Mouse (Mus musculus) lung, embryonic 16.5 days (tissue): ENCODE results near the gene Hist1h4b. TPM values are rescaled to one million over a fixed set of nuclear protein-coding genes. Genes with fewer than 3 reads are reported as not detected.

ENCODE experiments used
- ATAC-seq: fragments of 200-750 bp; cut with Nextera tagmentation; 2 replicates; pipeline ENCODE4 v1.8.0; 2017; ENCODE audit warnings: low read depth, mild to moderate bottlenecking, moderate library complexity
- H3K27ac ChIP-seq: fragments of 300-500 bp; sonication (generic); 2 replicates; pipeline ENCODE4 v1.5.1; 2014; ENCODE audit warnings: mild to moderate bottlenecking, control low read depth, low read length
- H3K27me3 ChIP-seq: fragments of 300-500 bp; sonication (generic); 2 replicates; pipeline ENCODE4 v1.6.1; 2014; ENCODE audit warnings: low read depth, low read length, mixed read lengths; ENCODE audit not compliant: control insufficient read depth, insufficient read depth
- H3K36me3 ChIP-seq: fragments of 300-500 bp; sonication (generic); 2 replicates; pipeline ENCODE4 v1.6.1; 2014; ENCODE audit warnings: low read length; ENCODE audit not compliant: control insufficient read depth, insufficient read depth
- H3K4me1 ChIP-seq: fragments of 300-500 bp; sonication (generic); replicated peaks from 2 replicates; pipeline ENCODE4 v1.6.1; 2014; ENCODE audit warnings: low read length, mixed read lengths; ENCODE audit not compliant: control insufficient read depth, insufficient read depth
- H3K4me2 ChIP-seq: fragments of 300-500 bp; sonication (generic); 2 replicates; pipeline ENCODE4 v1.6.1; 2014; ENCODE audit warnings: low read depth, low read length, control low read depth
- H3K4me3 ChIP-seq: fragments of 300-500 bp; sonication (generic); 2 replicates; pipeline ENCODE4 v1.5.1; 2014; ENCODE audit warnings: mild to moderate bottlenecking, low read length, control low read depth
- H3K9ac ChIP-seq: fragments of 300-500 bp; sonication (generic); 2 replicates; pipeline ENCODE4 v1.6.1; 2014; ENCODE audit warnings: low read length, control low read depth
- H3K9me3 ChIP-seq: fragments of 300-500 bp; sonication (generic); 2 replicates; pipeline ENCODE4 v1.6.1; 2016; ENCODE audit warnings: low read length; ENCODE audit not compliant: control insufficient read depth
- WGBS: fragments of 180-500 bp; shearing (Covaris S2); extraction: QIAGEN DNeasy Blood & Tissue Kit; methylation state at CpG from one replicate; pipeline ENCODE4 v1.1.7; 2014; 5-methylcytosine and 5-hydroxymethylcytosine counted together
- polyA plus RNA-seq: library from polyadenylated mRNA; unstranded; fragments of >200 nt; fragmentation: Nextera tagmentation; extraction: Ambion mirVana; gene quantifications from 2 replicates; pipeline ENCODE4 v1.2.1, GENCODE M21; 2015

The Hist1h4b gene
- polyA plus RNA-seq, 1 experiment from 2014 or later, result 5.1 TPM

GRCm38 (mm10) chr13:23724239-23724638 lies 32.6 kb upstream of the Hist1h4b start:
- H3K36me3 ChIP-seq, result no peaks in the 10 kb centered on the region
- H3K27me3 ChIP-seq, result no peaks in the 10 kb centered on the region
- no peak overlapping the region for H3K4me2 ChIP-seq
- ATAC-seq, result peak; percentile 70
- no peaks in the 10 kb centered on the region for H3K9me3 ChIP-seq
- no peak overlapping the region for H3K27ac ChIP-seq
- H3K9ac ChIP-seq, result no peak overlapping the region
- no peaks in the 10 kb centered on the region for H3K4me1 ChIP-seq
- H3K4me3 ChIP-seq, result no peak overlapping the region
- WGBS, result 41% methylated on average over 4 of the region's 4 CpGs

DNA sequence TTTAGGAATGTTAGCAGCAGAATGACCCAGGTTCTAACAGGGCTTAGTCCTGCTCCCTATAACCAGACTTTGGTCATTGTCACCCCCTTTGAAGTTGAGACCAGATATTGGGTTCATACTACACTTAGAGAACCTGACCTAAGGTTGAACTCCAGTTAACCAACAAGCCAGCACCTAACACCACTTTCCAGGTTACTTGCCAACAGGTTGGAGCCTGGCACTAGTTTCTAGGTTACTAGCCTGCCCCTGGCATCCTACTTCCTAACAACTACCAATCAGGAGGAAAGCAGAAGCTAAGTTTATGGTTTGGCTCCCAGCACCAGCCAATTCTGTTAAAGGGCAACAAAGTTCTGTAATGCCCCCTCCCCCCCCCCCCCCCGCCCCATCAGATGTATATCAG lies 31.6 kb upstream of the Hist1h4b start:
- ATAC-seq, result no peak
- H3K36me3 ChIP-seq, result no peaks in the 10 kb centered on the region
- no peaks in the 10 kb centered on the region for H3K27me3 ChIP-seq
- H3K4me1 ChIP-seq, result no peaks in the 10 kb centered on the region
- H3K9ac ChIP-seq, result no peak overlapping the region
- no peak overlapping the region for H3K4me3 ChIP-seq
- H3K9me3 ChIP-seq, result no peaks in the 10 kb centered on the region
- H3K4me2 ChIP-seq, result no peak overlapping the region
- no peak overlapping the region for H3K27ac ChIP-seq
- WGBS, result no CpG with 5 or more reads among the region's 1 CpGs

- Histone ChIP-seq H3K27me3 (no peaks in the 10 kb centered on the region), H3K9me3 (no peaks in the 10 kb centered on the region), H3K4me2 (no peak overlapping the region), H3K27ac (no peak overlapping the region), H3K36me3 (no peaks in the 10 kb centered on the region), H3K4me3 (no peak overlapping the region), H3K9ac (no peak overlapping the region), H3K4me1 (no peaks in the 10 kb centered on the region)
- 85% methylated on average over 18 of the region's 18 CpGs for WGBS
- ATAC-seq, result no peak
Measured at GRCm38 (mm10) chr13:23728472-23729191, 28.2 kb upstream of the Hist1h4b start.

DNA sequence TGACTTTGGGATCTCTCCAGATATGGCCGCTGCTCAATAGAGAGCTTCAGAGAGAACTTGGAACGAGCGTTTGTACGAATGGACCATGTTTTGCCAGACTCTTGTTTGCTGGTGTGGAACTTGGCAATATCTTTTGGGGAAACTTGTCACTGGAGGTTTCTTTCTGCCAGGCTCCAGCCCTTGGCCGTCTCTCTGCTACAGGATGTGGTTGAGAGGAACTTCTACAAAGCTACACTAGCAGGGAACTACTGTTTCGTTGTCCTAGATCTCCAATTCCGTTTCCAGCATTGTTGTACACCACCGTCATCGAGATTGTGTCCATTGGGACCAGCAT lies 27.7 kb upstream of the Hist1h4b start:
- Histone ChIP-seq H3K27me3 (no peaks in the 10 kb centered on the region), H3K27ac (no peak overlapping the region), H3K36me3 (no peaks in the 10 kb centered on the region), H3K9ac (no peak overlapping the region), H3K4me2 (no peak overlapping the region), H3K4me1 (no peaks in the 10 kb centered on the region), H3K4me3 (no peak overlapping the region), H3K9me3 (no peaks in the 10 kb centered on the region)
- WGBS, result 83% methylated on average over 9 of the region's 9 CpGs
- ATAC-seq, result no peak

GRCm38 (mm10) chr13:23729706-23730105 lies 27.1 kb upstream of the Hist1h4b start:
- 94% methylated on average over 5 of the region's 5 CpGs for WGBS
- H3K9me3 ChIP-seq, result no peaks in the 10 kb centered on the region
- no peak overlapping the region for H3K4me3 ChIP-seq
- no peak overlapping the region for H3K4me2 ChIP-seq
- ATAC-seq, result no peak
- no peak overlapping the region for H3K9ac ChIP-seq
- H3K27me3 ChIP-seq, result no peaks in the 10 kb centered on the region
- no peaks in the 10 kb centered on the region for H3K4me1 ChIP-seq
- no peak overlapping the region for H3K27ac ChIP-seq
- H3K36me3 ChIP-seq, result no peaks in the 10 kb centered on the region

DNA sequence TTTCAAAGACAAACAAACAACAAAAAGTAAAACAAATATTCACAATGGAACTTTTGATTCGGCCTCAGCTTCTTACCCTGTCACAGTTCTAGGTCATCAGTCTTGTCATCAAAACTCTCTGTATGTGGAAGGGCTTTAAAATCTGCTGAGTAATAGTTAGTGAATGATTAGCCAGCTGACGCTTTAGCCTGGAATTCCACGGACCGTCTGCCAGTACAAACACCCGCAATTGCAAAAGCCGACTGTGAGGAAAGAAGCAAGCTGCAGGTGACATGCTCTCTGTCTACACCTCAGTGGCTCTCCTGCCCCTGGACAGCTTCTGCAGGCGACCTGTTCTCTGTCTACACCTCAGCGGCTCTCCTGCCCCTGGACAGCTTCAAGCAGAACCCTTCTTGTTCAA lies 26.3 kb upstream of the Hist1h4b start:
- Histone ChIP-seq H3K27ac (no peak overlapping the region), H3K4me1 (no peaks in the 10 kb centered on the region), H3K27me3 (no peaks in the 10 kb centered on the region), H3K9me3 (no peaks in the 10 kb centered on the region), H3K4me3 (no peak overlapping the region), H3K4me2 (no peak overlapping the region), H3K36me3 (no peaks in the 10 kb centered on the region), H3K9ac (no peak overlapping the region)
- ATAC-seq, result peak; percentile 55; the same call in 1 of the 2 replicates
- 20% methylated on average over 8 of the region's 8 CpGs for WGBS

GRCm38 (mm10) chr13:23732156-23732804 lies 24.5 kb upstream of the Hist1h4b start:
- Histone ChIP-seq H3K27ac (no peak overlapping the region), H3K9me3 (no peaks in the 10 kb centered on the region), H3K36me3 (no peaks in the 10 kb centered on the region), H3K9ac (no peak overlapping the region), H3K27me3 (no peaks in the 10 kb centered on the region), H3K4me3 (no peak overlapping the region), H3K4me1 (no peaks in the 10 kb centered on the region), H3K4me2 (no peak overlapping the region)
- no peak for ATAC-seq
- WGBS, result 22% methylated on average over 8 of the region's 8 CpGs

DNA sequence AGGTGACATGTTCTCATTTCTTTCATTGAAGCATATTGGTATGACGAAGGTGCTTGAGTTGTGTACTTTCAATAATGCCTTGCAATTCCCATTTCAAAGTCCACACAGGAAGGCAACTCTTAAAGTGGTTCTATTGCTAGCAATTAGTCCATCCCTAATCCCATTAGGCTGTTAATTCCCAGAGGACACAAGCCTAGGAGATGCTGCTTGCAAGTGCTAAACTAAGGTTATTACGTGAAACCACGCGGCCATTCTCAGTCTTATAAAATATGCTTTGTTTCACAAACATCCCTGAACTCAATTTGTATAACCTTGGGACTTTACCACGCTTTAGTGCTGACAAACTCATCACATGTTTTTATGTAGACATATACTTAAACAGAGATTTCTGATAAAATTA lies 19.7 kb upstream of the Hist1h4b start:
- H3K9me3 ChIP-seq, result no peaks in the 10 kb centered on the region
- no peak overlapping the region for H3K9ac ChIP-seq
- H3K27me3 ChIP-seq, result no peaks in the 10 kb centered on the region
- H3K36me3 ChIP-seq, result no peaks in the 10 kb centered on the region
- H3K27ac ChIP-seq, result no peak overlapping the region
- no peak for ATAC-seq
- H3K4me1 ChIP-seq, result peaks cover 10% of the 10 kb centered on the region; the same call in 1 of the 2 replicates
- no peak overlapping the region for H3K4me2 ChIP-seq
- 86% methylated on average over 5 of the region's 5 CpGs for WGBS
- no peak overlapping the region for H3K4me3 ChIP-seq

DNA sequence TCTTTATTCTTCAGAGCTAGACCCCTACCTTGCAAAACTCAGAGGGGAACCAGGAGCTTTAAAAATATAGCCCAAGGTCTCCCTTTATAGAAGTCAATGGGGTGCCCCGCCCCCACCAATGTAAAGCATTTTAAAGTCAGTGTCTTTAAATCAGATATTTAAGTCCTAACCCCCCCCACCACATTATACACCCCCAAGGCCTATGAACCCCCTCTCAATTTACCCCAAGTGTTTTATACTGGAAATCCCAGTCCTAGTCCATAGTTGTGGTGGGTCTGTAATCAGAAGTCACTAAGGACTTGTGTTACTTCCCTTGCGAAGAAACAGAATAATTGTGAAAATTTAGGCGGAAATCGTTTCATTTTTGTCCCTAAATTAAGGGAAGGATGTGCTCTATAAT lies 18.8 kb upstream of the Hist1h4b start:
- no peak for ATAC-seq
- H3K4me1 ChIP-seq, result peaks cover 10% of the 10 kb centered on the region; the same call in 1 of the 2 replicates
- H3K4me2 ChIP-seq, result peak overlapping the region; percentile 92
- H3K36me3 ChIP-seq, result no peaks in the 10 kb centered on the region
- H3K27me3 ChIP-seq, result no peaks in the 10 kb centered on the region
- H3K9ac ChIP-seq, result peak overlapping the region; percentile 63
- 22% methylated on average over 4 of the region's 4 CpGs for WGBS
- peak overlapping the region; percentile 100 for H3K27ac ChIP-seq
- peak overlapping the region; percentile 71 for H3K4me3 ChIP-seq
- no peaks in the 10 kb centered on the region for H3K9me3 ChIP-seq
